ENCODE assay signal across 13 mouse cellular contexts in genomic region chr13:56701924-56702323, GRCm38 (mm10). TPM values are rescaled to one million over a fixed set of nuclear protein-coding genes. Genes with fewer than 3 reads are reported as not detected.
DNase-seq lines count a peak whose midpoint lies in the region; ATAC-seq and TF ChIP-seq lines count a peak whose summit lies in the region.
"Had no signal": no experiment of that assay in that cellular context is flagged by ENCODE, and none has a peak within 500 bp of the region (broad histone marks: within the 10 kb centered on the region; RNA-seq: fewer than 3 reads in every experiment).

No protein-coding gene starts in this region.

- H3K36me3 ChIP-seq in kidney, postnatal 0 days (ENCODE audit: insufficient read depth, low read length) = no peaks in the 10 kb centered on the region
- H3K36me3 ChIP-seq in E14TG2a.4 (ENCODE audit: insufficient read depth, low read length) = peaks cover 6% of the 10 kb centered on the region
- H3K36me3 ChIP-seq in limb, embryonic 10.5 days = peaks cover 13% of the 10 kb centered on the region

- 29% methylated on average over 10 of the region's 10 CpGs for WGBS in kidney, postnatal 0 days
- WGBS in limb, embryonic 10.5 days = 43% methylated on average over 10 of the region's 10 CpGs

- no peaks in the 10 kb centered on the region for H3K27me3 ChIP-seq in kidney, postnatal 0 days (ENCODE audit: insufficient read depth, low read length)
- peaks cover 3% of the 10 kb centered on the region; the same call in 1 of the 2 replicates for H3K27me3 ChIP-seq in E14TG2a.4 (ENCODE audit: insufficient read depth, low read length)
- H3K27me3 ChIP-seq in limb, embryonic 10.5 days (ENCODE audit: low read depth, poor library complexity, severe bottlenecking) = no peaks in the 10 kb centered on the region

- H3K9me3 ChIP-seq in kidney, postnatal 0 days (replicated peaks; ENCODE audit: low read length) = no peaks in the 10 kb centered on the region
- H3K9me3 ChIP-seq in E14TG2a.4 (ENCODE audit: low read length) = no peaks in the 10 kb centered on the region
- no peaks in the 10 kb centered on the region for H3K9me3 ChIP-seq in limb, embryonic 10.5 days (replicated peaks)

- DNase-seq in heart, adult 11 months = peak; percentile 80
- DNase-seq in heart, adult 9 months (ENCODE audit: low spot score in 2 of 2) = no peak
- DNase-seq in kidney, postnatal 0 days (ENCODE audit: low spot score) = peak; percentile 53
- DNase-seq in kidney, postnatal 10 days = no peak
- no peak for DNase-seq in limb, embryonic 10.5 days (ENCODE audit: low spot score)
- no peak for DNase-seq in spleen, adult 12 weeks (ENCODE audit: low spot score)
- DNase-seq: cerebellum, adult 8-10 months; retina, postnatal 1 day had no signal

- peak overlapping the region; percentile 65; the same call in 1 of the 2 replicates for H3K4me2 ChIP-seq in kidney, postnatal 0 days (ENCODE audit: low read length)

- H3K4me1 ChIP-seq in kidney, postnatal 0 days (replicated peaks; ENCODE audit: insufficient read depth, low read length) = peaks cover 21% of the 10 kb centered on the region
- peaks cover 36% of the 10 kb centered on the region for H3K4me1 ChIP-seq in E14TG2a.4 (replicated peaks; ENCODE audit: low read depth, low read length)
- H3K4me1 ChIP-seq in limb, embryonic 10.5 days = peaks cover 65% of the 10 kb centered on the region

- peak overlapping the region; percentile 9; the same call in 1 of the 2 replicates for H3K27ac ChIP-seq in kidney, postnatal 0 days
- peak overlapping the region; percentile 99 for H3K27ac ChIP-seq in limb, embryonic 10.5 days

- H3K9ac ChIP-seq in kidney, postnatal 0 days (ENCODE audit: low read depth, low read length) = no peak overlapping the region

- no peak overlapping the region for H3K4me3 ChIP-seq in kidney, postnatal 0 days (replicated peaks; ENCODE audit: low read depth, low read length)
- H3K4me3 ChIP-seq in E14TG2a.4 (replicated peaks; ENCODE audit: low read length) = peak overlapping the region; percentile 85
- peak overlapping the region; percentile 95 for H3K4me3 ChIP-seq in limb, embryonic 10.5 days

- no peak for ATAC-seq in kidney, postnatal 0 days (replicated peaks; ENCODE audit: low FRiP score, low read depth)
- no peak for ATAC-seq in megakaryocyte, adult 5-6 weeks (ENCODE audit: poor library complexity, severe bottlenecking)

- TF ChIP-seq CTCF in kidney, postnatal 0 days (IDR thresholded peaks at IDR 0.05; ENCODE audit: low read depth) = no peak
- TF ChIP-seq CTCF in E14TG2a.4 (conservative IDR thresholded peaks at IDR 0.05; ENCODE audit: low read length) = no peak

RNA-seq across cellular contexts. Expression of gene Smad5, which starts 0.9 kb away (rescaled TPM):
- 23.9 and 26.3 TPM in 2 replicates for polyA plus RNA-seq in kidney, postnatal 0 days (2015; fragmentation: Nextera tagmentation; extraction: Ambion mirVana)
- polyA plus RNA-seq in limb, embryonic 10.5 days (2016; fragmentation: Nextera tagmentation; extraction: Ambion mirVana) = 42.1 and 52.3 TPM in 2 replicates
- total RNA-seq in megakaryocyte, adult 5-6 weeks (2015) = 26.9 and 28.1 TPM in 2 replicates
- 14.1 and 16.7 TPM in 2 replicates for total RNA-seq in megakaryocyte, adult 5-6 weeks (2017)

RNA-seq across cellular contexts. Expression of gene Gm45623, which starts 51.7 kb away (rescaled TPM):
- not detected in 2 replicates for polyA plus RNA-seq in kidney, postnatal 0 days (2015; fragmentation: Nextera tagmentation; extraction: Ambion mirVana)
- polyA plus RNA-seq in limb, embryonic 10.5 days (2016; fragmentation: Nextera tagmentation; extraction: Ambion mirVana) = not detected in 2 replicates
- total RNA-seq in megakaryocyte, adult 5-6 weeks (2015) = not detected in 2 replicates
- not detected in 2 replicates for total RNA-seq in megakaryocyte, adult 5-6 weeks (2017)
- total RNA-seq: hematopoietic stem cell, adult 5-6 weeks had no signal
- polyA plus RNA-seq: erythroblast, embryonic 14.5 days; liver, embryonic 14.5 days had no signal

Comparison
In these comparisons a context has a peak if more than half of its experiments do, and no peak if none do; other contexts are left out.
1. DNase-seq: peak in heart, adult 11 months (single experiment) and kidney, postnatal 0 days (single experiment); none in heart, adult 9 months (0 of 2), kidney, postnatal 10 days (single experiment), limb, embryonic 10.5 days (single experiment) and spleen, adult 12 weeks (single experiment).